Mouse (Mus musculus) erythroblast, embryonic 14.5 days (primary cell): ENCODE data around the gene Mrpl46.

Source experiments
- GATA1 ChIP-seq: IDR thresholded peaks from 2 replicates; pipeline ENCODE4 v1.6.1; 2012; ENCODE audit warnings: low read length, inconsistent platforms, mixed read lengths
- TAL1 ChIP-seq: IDR thresholded peaks from 3 replicates; pipeline ENCODE4 v1.6.1; 2012; ENCODE audit warnings: low read length, inconsistent platforms, mixed read lengths

GRCm38 (mm10) chr7:78813791-78814190 is 30.5 kb upstream of the Mrpl46 start:
- TF ChIP-seq TAL1 (no peak), GATA1 (no peak)
